Mouse (Mus musculus) kidney, embryonic 16.5 days (tissue): ENCODE measurements around the gene Col9a1. TPM values are rescaled to one million over a fixed set of nuclear protein-coding genes. Genes with fewer than 3 reads are reported as not detected.

Experiments
- ATAC-seq: fragments of 200-750 bp; cut with Nextera tagmentation; 2 replicates; pipeline ENCODE4 v1.8.0; 2017; ENCODE audit warnings: moderate TSS enrichment; ENCODE audit not compliant: low FRiP score, low TSS enrichment
- H3K27ac ChIP-seq: fragments of 300-500 bp; sonication (generic); 2 replicates; pipeline ENCODE4 v1.5.1; 2014; ENCODE audit warnings: low read length
- H3K27me3 ChIP-seq: fragments of 300-500 bp; sonication (generic); 2 replicates; pipeline ENCODE4 v1.6.1; 2014; ENCODE audit warnings: low read length, control low read depth, mixed read lengths; ENCODE audit not compliant: insufficient read depth
- H3K36me3 ChIP-seq: fragments of 300-500 bp; sonication (generic); 2 replicates; pipeline ENCODE4 v1.6.1; 2014; ENCODE audit warnings: low read length, control low read depth, mixed read lengths; ENCODE audit not compliant: insufficient read depth
- H3K4me1 ChIP-seq: fragments of 300-500 bp; sonication (generic); 2 replicates; pipeline ENCODE4 v1.6.1; 2014; ENCODE audit warnings: low read length, control low read depth, mixed read lengths; ENCODE audit not compliant: insufficient read depth
- H3K4me2 ChIP-seq: fragments of 300-500 bp; sonication (generic); replicated peaks from 2 replicates; pipeline ENCODE4 v1.6.1; 2014; ENCODE audit warnings: low read depth, low read length
- H3K4me3 ChIP-seq: fragments of 300-500 bp; sonication (generic); 2 replicates; pipeline ENCODE4 v1.5.1; 2014; ENCODE audit warnings: mild to moderate bottlenecking, low read length
- H3K9ac ChIP-seq: fragments of 300-500 bp; sonication (generic); replicated peaks from 2 replicates; pipeline ENCODE4 v1.6.1; 2014; ENCODE audit warnings: low read length
- H3K9me3 ChIP-seq: fragments of 300-500 bp; sonication (generic); 2 replicates; pipeline ENCODE4 v1.6.1; 2016; ENCODE audit warnings: low read length, control low read depth
- WGBS: fragments of 180-500 bp; shearing (Covaris S2); extraction: QIAGEN DNeasy Blood & Tissue Kit; methylation state at CpG from one replicate; pipeline ENCODE4 v1.1.7; 2014; 5-methylcytosine and 5-hydroxymethylcytosine counted together
- polyA plus RNA-seq: library from polyadenylated mRNA; unstranded; fragments of >200 nt; fragmentation: Nextera tagmentation; extraction: Ambion mirVana; gene quantifications from 2 replicates; pipeline ENCODE4 v1.2.1, GENCODE M21; 2015

Col9a1 gene
- polyA plus RNA-seq, 1 experiment from 2014 or later: 8.6 TPM

DNA sequence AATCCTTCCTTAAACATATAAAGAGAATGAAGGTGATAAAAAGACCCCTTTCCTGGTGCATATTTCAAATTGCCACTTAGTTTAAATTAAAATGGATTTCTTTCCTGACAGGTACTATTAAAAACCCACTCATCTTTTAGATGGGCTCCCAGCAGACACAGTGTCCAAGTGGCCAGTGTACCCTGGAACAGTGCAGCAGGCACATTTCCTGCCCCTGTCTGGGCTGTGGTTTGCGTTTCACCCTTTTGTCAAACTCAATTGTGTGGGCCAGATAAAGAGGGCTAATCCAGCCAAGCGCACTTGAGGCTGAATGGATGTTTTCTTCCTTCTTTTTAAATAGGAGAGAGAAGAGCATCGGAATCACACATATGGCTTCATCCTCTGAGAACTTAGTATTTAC, 89.6 kb downstream of the Col9a1 start:
- ATAC-seq: no peak
- H3K4me2 ChIP-seq: no peak overlapping the region
- H3K4me3 ChIP-seq: no peak overlapping the region
- no peaks in the 10 kb centered on the region for H3K36me3 ChIP-seq
- H3K9ac ChIP-seq: no peak overlapping the region
- H3K27me3 ChIP-seq: no peaks in the 10 kb centered on the region
- WGBS: 65% methylated on average over 3 of the region's 3 CpGs
- no peaks in the 10 kb centered on the region for H3K4me1 ChIP-seq
- H3K9me3 ChIP-seq: no peaks in the 10 kb centered on the region
- no peak overlapping the region for H3K27ac ChIP-seq

DNA sequence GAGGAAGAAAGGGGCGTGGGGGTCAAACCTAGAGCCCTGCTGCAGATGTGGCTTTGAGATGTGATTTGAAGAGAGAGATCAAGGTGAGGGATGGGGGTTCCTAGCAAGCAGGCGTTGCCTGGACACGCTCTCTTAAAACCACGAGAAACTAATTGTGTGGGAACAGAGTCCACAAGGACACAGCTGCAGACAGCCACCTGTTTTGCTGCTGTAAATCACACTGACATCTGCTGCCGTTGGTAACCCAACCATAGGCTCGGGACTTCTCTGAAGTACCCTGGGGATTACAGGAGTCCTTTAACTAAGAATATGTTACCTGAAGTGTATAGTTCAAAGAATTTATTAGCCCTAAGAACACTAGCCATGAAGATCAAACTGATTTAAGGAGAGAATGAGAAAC, 109.0 kb downstream of the Col9a1 start:
- Histone ChIP-seq H3K27ac (no peak overlapping the region), H3K4me1 (0 out of 2 replicates have a peak, but pooled peaks cover 4% of the 10 kb centered on the region), H3K36me3 (no peaks in the 10 kb centered on the region), H3K9me3 (no peaks in the 10 kb centered on the region), H3K9ac (no peak overlapping the region), H3K27me3 (no peaks in the 10 kb centered on the region), H3K4me2 (no peak overlapping the region), H3K4me3 (no peak overlapping the region)
- WGBS: 10% methylated on average over 6 of the region's 6 CpGs
- ATAC-seq: peak; percentile 77; the same call in 1 of the 2 replicates

DNA sequence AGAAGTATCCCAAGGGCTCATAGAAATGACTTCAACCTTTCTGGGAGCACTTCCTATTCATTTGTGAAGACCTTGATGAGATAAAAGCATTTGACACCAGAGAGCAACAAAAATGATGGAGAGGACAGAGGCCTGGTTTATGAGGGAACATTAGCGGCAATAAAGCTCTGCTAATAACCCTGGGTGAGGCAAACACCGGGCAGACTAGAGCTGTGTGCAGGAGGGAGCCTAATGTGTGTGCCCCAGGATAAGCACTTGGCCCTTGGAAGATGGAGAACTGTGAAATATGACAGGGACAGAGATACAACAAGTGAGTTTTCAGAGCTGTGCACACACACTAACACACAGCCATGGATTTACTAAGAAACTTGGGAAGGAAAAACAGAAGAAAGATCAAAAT, 115.1 kb downstream of the Col9a1 start:
- H3K4me1 ChIP-seq: no peaks in the 10 kb centered on the region
- H3K27ac ChIP-seq: no peak overlapping the region
- no peak for ATAC-seq
- 17% methylated on average over 2 of the region's 2 CpGs for WGBS
- H3K9ac ChIP-seq: no peak overlapping the region
- H3K27me3 ChIP-seq: no peaks in the 10 kb centered on the region
- H3K4me2 ChIP-seq: no peak overlapping the region
- no peak overlapping the region for H3K4me3 ChIP-seq
- no peaks in the 10 kb centered on the region for H3K36me3 ChIP-seq
- peaks cover 2% of the 10 kb centered on the region; the same call in 1 of the 2 replicates for H3K9me3 ChIP-seq

DNA sequence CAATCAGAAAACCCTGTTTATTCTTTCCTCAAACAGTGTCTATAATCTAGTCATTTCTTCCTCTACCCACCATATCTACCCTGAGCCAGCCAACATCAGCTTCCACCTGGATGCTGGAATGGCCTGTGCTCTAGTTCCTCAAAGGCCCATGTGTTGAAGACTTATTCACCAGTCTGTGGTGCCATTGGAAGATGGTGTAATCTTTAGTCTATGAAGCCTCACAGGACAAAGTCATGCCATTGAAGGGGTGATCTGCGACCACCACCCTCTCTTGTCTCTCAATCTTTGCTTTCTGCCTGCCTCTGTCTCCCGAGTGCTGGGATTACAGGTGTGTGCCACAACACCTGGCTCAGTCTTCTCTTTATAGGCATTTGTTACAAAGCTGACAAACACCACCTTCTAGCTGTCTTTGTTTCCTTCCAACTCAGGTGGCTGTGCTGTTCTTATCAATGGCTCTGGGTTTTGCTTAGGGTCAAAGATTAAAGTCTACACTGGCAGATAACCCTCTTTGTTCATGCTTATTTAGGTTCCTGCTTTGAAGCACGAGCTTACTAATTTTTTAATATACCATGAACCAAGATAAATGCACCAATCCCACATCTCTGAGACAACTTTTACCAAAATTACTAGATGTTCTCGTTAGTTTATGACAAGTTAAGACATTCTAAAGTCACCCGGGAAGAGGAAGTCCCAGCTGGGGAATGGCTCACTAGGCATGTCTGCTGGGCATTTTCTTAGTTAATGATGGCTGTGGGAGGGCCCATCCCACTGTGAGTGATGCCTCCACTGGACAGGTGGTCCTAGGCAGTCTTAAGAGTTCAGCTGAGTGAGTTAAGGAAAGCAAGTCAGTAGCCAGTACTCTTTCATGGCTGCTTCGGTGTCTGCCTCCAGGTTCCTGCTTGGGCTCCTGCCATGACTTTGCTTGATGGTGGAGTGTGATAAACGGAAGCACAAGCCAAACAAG, 117.9 kb downstream of the Col9a1 start:
- H3K9ac ChIP-seq: no peak overlapping the region
- WGBS: 80% methylated on average over 7 of the region's 7 CpGs
- ATAC-seq: no peak

DNA sequence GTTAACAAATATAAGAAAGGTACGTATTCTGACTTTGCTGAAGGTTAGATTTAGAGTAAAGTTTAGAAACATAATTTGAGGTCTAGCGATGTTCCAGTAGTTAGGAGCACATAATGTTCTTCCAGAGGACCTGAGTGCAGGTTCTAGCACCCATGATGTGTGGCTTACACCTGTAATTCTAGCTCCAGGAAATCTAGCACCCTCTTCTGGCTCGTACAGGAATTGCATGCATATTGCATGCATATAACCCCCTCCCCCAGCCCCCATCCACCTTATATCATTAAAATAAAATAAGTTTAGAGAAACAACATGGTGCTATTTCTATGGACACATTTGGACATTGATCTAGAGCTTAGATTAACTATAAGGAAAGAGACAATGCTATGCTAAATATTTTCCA, 123.3 kb downstream of the Col9a1 start:
- no peaks in the 10 kb centered on the region for H3K27me3 ChIP-seq
- H3K27ac ChIP-seq: no peak overlapping the region
- no peaks in the 10 kb centered on the region for H3K4me1 ChIP-seq
- no peak for ATAC-seq
- 92% methylated on average over 3 of the region's 3 CpGs for WGBS
- H3K9me3 ChIP-seq: peaks cover 2% of the 10 kb centered on the region; the same call in 1 of the 2 replicates
- no peak overlapping the region for H3K4me3 ChIP-seq
- no peak overlapping the region for H3K4me2 ChIP-seq
- H3K36me3 ChIP-seq: no peaks in the 10 kb centered on the region
- H3K9ac ChIP-seq: no peak overlapping the region

More for the DNA sequence above, 117.9 kb downstream of the Col9a1 start:
- Histone ChIP-seq H3K4me3 (no peak overlapping the region), H3K9me3 (peaks cover 2% of the 10 kb centered on the region; the same call in 1 of the 2 replicates), H3K27ac (no peak overlapping the region), H3K36me3 (no peaks in the 10 kb centered on the region), H3K4me1 (no peaks in the 10 kb centered on the region), H3K4me2 (no peak overlapping the region), H3K27me3 (no peaks in the 10 kb centered on the region)

Other genes starting within 250 kb of the Col9a1 start
- gene Sdhaf4, start 172.0 kb upstream of the Col9a1 start, polyA plus RNA-seq: 56.4 and 59.9 TPM in 2 replicates
- gene Fam135a, start 77.3 kb upstream of the Col9a1 start, polyA plus RNA-seq: 26.0 and 31.3 TPM in 2 replicates